Mouse (Mus musculus) myocyte (in vitro differentiated cells): ENCODE data around the gene 2010003K11Rik. TPM values are rescaled to one million over a fixed set of nuclear protein-coding genes. Genes with fewer than 3 reads are reported as not detected.

ENCODE experiments used
- H3K27me3 ChIP-seq: one replicate; pipeline ENCODE4 v1.6.1; 2011; ENCODE audit not compliant: control insufficient read depth, insufficient read depth, insufficient read length
- H3K36me3 ChIP-seq: one replicate; pipeline ENCODE4 v1.6.1; 2011; ENCODE audit not compliant: control insufficient read depth, insufficient read depth
- H3K4me2 ChIP-seq: one replicate; pipeline ENCODE4 v1.6.1; 2011; ENCODE audit warnings: low read depth, control low read depth
- H3K4me3 ChIP-seq: one replicate; pipeline ENCODE4 v1.5.1; 2011; ENCODE audit warnings: mild to moderate bottlenecking, control low read depth, moderate library complexity
- H3K79me2 ChIP-seq: one replicate; pipeline ENCODE4 v1.6.1; 2011; ENCODE audit not compliant: control insufficient read depth, insufficient read depth
- H3ac ChIP-seq: one replicate; pipeline ENCODE4 v1.6.1; 2011; ENCODE audit not compliant: control insufficient read depth, insufficient read length
- CEBPB ChIP-seq: IDR thresholded peaks from 2 replicates; pipeline ENCODE4 v1.6.1; 2011; ENCODE audit warnings: mild to moderate bottlenecking, moderate library complexity; ENCODE audit not compliant: poor library complexity, insufficient read depth, severe bottlenecking
- E2F4 ChIP-seq: IDR thresholded peaks from one replicate; pipeline ENCODE4 v1.6.1; 2011; ENCODE audit warnings: mild to moderate bottlenecking, control low read depth, moderate library complexity; ENCODE audit not compliant: insufficient read depth
- MAX ChIP-seq: IDR thresholded peaks from one replicate; pipeline ENCODE4 v1.6.1; 2011; ENCODE audit warnings: low read depth, mild to moderate bottlenecking, control low read depth
- MYOD1 ChIP-seq, 3 experiments: IDR thresholded peaks; one replicate each; pipeline ENCODE4 v1.6.1; 2011; ENCODE audit warnings: control low read depth in 2 of 3, low read depth in 2 of 3, mild to moderate bottlenecking in 2 of 3, moderate library complexity in 1 of 3; ENCODE audit not compliant: insufficient read length in 2 of 3, control insufficient read depth in 1 of 3
- MYOG ChIP-seq, 3 experiments: IDR thresholded peaks; one replicate each; pipeline ENCODE4 v1.6.1; 2011; ENCODE audit warnings: control low read depth in 2 of 3, low read depth in 2 of 3, mild to moderate bottlenecking in 2 of 3; ENCODE audit not compliant: insufficient read length in 2 of 3, control insufficient read depth in 1 of 3, insufficient read depth in 1 of 3
- POLR2A ChIP-seq: IDR thresholded peaks from one replicate; pipeline ENCODE4 v1.6.1; 2011; ENCODE audit warnings: low read depth, mild to moderate bottlenecking, control low read depth, moderate library complexity; ENCODE audit not compliant: insufficient read length
- POLR2AphosphoS2 ChIP-seq: IDR thresholded peaks from one replicate; pipeline ENCODE4 v1.6.1; 2011; ENCODE audit warnings: low read depth, control low read depth; ENCODE audit not compliant: insufficient read length
- REST ChIP-seq: IDR thresholded peaks from one replicate; pipeline ENCODE4 v1.6.1; 2011; ENCODE audit warnings: mild to moderate bottlenecking, control low read depth, moderate library complexity; ENCODE audit not compliant: insufficient read depth, insufficient read length
- SRF ChIP-seq: IDR thresholded peaks from one replicate; pipeline ENCODE4 v1.6.1; 2011; ENCODE audit warnings: low read depth; ENCODE audit not compliant: control insufficient read depth, insufficient read length
- TCF12 ChIP-seq: IDR thresholded peaks from one replicate; pipeline ENCODE4 v1.6.1; 2011; ENCODE audit warnings: mild to moderate bottlenecking, control low read depth; ENCODE audit not compliant: poor library complexity, insufficient read depth, severe bottlenecking
- TCF3 ChIP-seq: IDR thresholded peaks from one replicate; pipeline ENCODE4 v1.6.1; 2011; ENCODE audit warnings: low read depth, control low read depth; ENCODE audit not compliant: insufficient read length
- USF1 ChIP-seq: IDR thresholded peaks from one replicate; pipeline ENCODE4 v1.6.1; 2011; ENCODE audit warnings: low read depth, mild to moderate bottlenecking, control low read depth, moderate library complexity
- polyA plus RNA-seq: library from polyadenylated mRNA; unstranded; fragments of >200 nt; fragmentation: generic; extraction: Trizol; gene quantifications from one replicate; pipeline ENCODE4 v1.2.1, GENCODE M21; 2012; ENCODE audit warnings: missing spikeins

Gene 2010003K11Rik
- polyA plus RNA-seq, 1 experiment = 0.05 TPM

- no peaks in the 10 kb centered on the region for H3K36me3 ChIP-seq
- no peak overlapping the region for H3K4me3 ChIP-seq
- H3K4me2 ChIP-seq = peak overlapping the region; percentile 44
- no peak overlapping the region for H3ac ChIP-seq
- no peak for TF ChIP-seq MAX
- TF ChIP-seq MYOG (IDR thresholded peaks at IDR 0.05; ENCODE audit: control insufficient read depth in 1 of 3, insufficient read depth in 1 of 3, insufficient read length in 2 of 3, low read depth in 2 of 3) = no peak
- no peak for TF ChIP-seq SRF
- no peak for TF ChIP-seq USF1
- no peak for TF ChIP-seq POLR2A
- TF ChIP-seq MYOD1 (IDR thresholded peaks at IDR 0.05; ENCODE audit: control insufficient read depth in 1 of 3, insufficient read length in 2 of 3, low read depth in 2 of 3) = peak in 1 of 3 experiments; percentile 13
- no peak for TF ChIP-seq REST
- no peaks in the 10 kb centered on the region for H3K27me3 ChIP-seq
- H3K79me2 ChIP-seq = no peaks in the 10 kb centered on the region
These were observed 965 bp downstream of the 2010003K11Rik start for GRCm38 (mm10) chr19:4497263-4497973.

GRCm38 (mm10) chr19:4496535-4497262 is 1.7 kb downstream of the 2010003K11Rik start:
- no peaks in the 10 kb centered on the region for H3K79me2 ChIP-seq
- TF ChIP-seq POLR2AphosphoS2 (no peak), SRF (no peak), MYOD1 (IDR thresholded peaks at IDR 0.05; ENCODE audit: control insufficient read depth in 1 of 3, insufficient read length in 2 of 3, low read depth in 2 of 3) (no peak), REST (no peak), CEBPB (no peak), USF1 (no peak), TCF3 (no peak), MAX (no peak), TCF12 (no peak), E2F4 (no peak), MYOG (IDR thresholded peaks at IDR 0.05; ENCODE audit: control insufficient read depth in 1 of 3, insufficient read depth in 1 of 3, insufficient read length in 2 of 3, low read depth in 2 of 3) (no peak), POLR2A (no peak)
- H3K4me2 ChIP-seq = no peak overlapping the region
- no peaks in the 10 kb centered on the region for H3K36me3 ChIP-seq
- H3K27me3 ChIP-seq = no peaks in the 10 kb centered on the region
- H3ac ChIP-seq = no peak overlapping the region
- H3K4me3 ChIP-seq = no peak overlapping the region

GRCm38 (mm10) chr19:4495814-4496213 is 2.6 kb downstream of the 2010003K11Rik start:
- Histone ChIP-seq H3K79me2 (no peaks in the 10 kb centered on the region), H3K4me2 (no peak overlapping the region), H3K4me3 (no peak overlapping the region), H3K36me3 (no peaks in the 10 kb centered on the region), H3ac (no peak overlapping the region), H3K27me3 (no peaks in the 10 kb centered on the region)
- TF ChIP-seq TCF3 = no peak
- TF ChIP-seq USF1 = no peak
- no peak for TF ChIP-seq MAX
- TF ChIP-seq POLR2AphosphoS2 = no peak
- TF ChIP-seq TCF12 = no peak
- no peak for TF ChIP-seq E2F4
- TF ChIP-seq REST = no peak
- TF ChIP-seq SRF = no peak
- TF ChIP-seq MYOD1 (IDR thresholded peaks at IDR 0.05; ENCODE audit: control insufficient read depth in 1 of 3, insufficient read length in 2 of 3, low read depth in 2 of 3) = no peak
- TF ChIP-seq MYOG (IDR thresholded peaks at IDR 0.05; ENCODE audit: control insufficient read depth in 1 of 3, insufficient read depth in 1 of 3, insufficient read length in 2 of 3, low read depth in 2 of 3) = no peak
- TF ChIP-seq POLR2A = no peak
- TF ChIP-seq CEBPB = no peak

- Histone ChIP-seq H3ac (no peak overlapping the region), H3K36me3 (no peaks in the 10 kb centered on the region), H3K27me3 (no peaks in the 10 kb centered on the region), H3K79me2 (no peaks in the 10 kb centered on the region), H3K4me2 (no peak overlapping the region), H3K4me3 (no peak overlapping the region)
- peak in 2 of 3 experiments; percentile 46 to 51 for TF ChIP-seq MYOD1 (IDR thresholded peaks at IDR 0.05; ENCODE audit: control insufficient read depth in 1 of 3, insufficient read length in 2 of 3, low read depth in 2 of 3)
- peak in 2 of 3 experiments; percentile 34 to 35 for TF ChIP-seq MYOG (IDR thresholded peaks at IDR 0.05; ENCODE audit: control insufficient read depth in 1 of 3, insufficient read depth in 1 of 3, insufficient read length in 2 of 3, low read depth in 2 of 3)
- TF ChIP-seq MAX = no peak
These were observed 3.7 kb downstream of the 2010003K11Rik start for GRCm38 (mm10) chr19:4494707-4495106.
